Mouse (Mus musculus) midbrain, embryonic 16.5 days (tissue): ENCODE measurements around the gene Sh3gl1. TPM values are rescaled to one million over a fixed set of nuclear protein-coding genes. Genes with fewer than 3 reads are reported as not detected.

Experiments
- ATAC-seq: fragments of 200-750 bp; cut with Nextera tagmentation; 2 replicates; pipeline ENCODE4 v1.8.0; 2017; ENCODE audit warnings: moderate TSS enrichment
- H3K27ac ChIP-seq: fragments of 300-500 bp; sonication (generic); 2 replicates; pipeline ENCODE4 v1.5.1; 2014; ENCODE audit warnings: mild to moderate bottlenecking, low read length, mixed read lengths
- H3K27me3 ChIP-seq: fragments of 300-500 bp; sonication (generic); 2 replicates; pipeline ENCODE4 v1.6.1; 2014; ENCODE audit warnings: low read depth, low read length, mixed read lengths; ENCODE audit not compliant: control insufficient read depth, insufficient read depth
- H3K36me3 ChIP-seq: fragments of 300-500 bp; sonication (generic); 2 replicates; pipeline ENCODE4 v1.6.1; 2014; ENCODE audit warnings: mild to moderate bottlenecking, low read length, moderate library complexity, mixed read lengths; ENCODE audit not compliant: control insufficient read depth, insufficient read depth
- H3K4me1 ChIP-seq: fragments of 300-500 bp; sonication (generic); 2 replicates; pipeline ENCODE4 v1.6.1; 2014; ENCODE audit warnings: mild to moderate bottlenecking, low read length, mixed read lengths; ENCODE audit not compliant: control insufficient read depth, insufficient read depth
- H3K4me2 ChIP-seq: fragments of 300-500 bp; sonication (generic); 2 replicates; pipeline ENCODE4 v1.6.1; 2014; ENCODE audit warnings: mild to moderate bottlenecking, low read length, mixed read lengths
- H3K4me3 ChIP-seq: fragments of 300-500 bp; sonication (generic); 2 replicates; pipeline ENCODE4 v1.5.1; 2014; ENCODE audit warnings: low read depth, mild to moderate bottlenecking, low read length, moderate library complexity, mixed read lengths
- H3K9ac ChIP-seq: fragments of 300-500 bp; sonication (generic); 2 replicates; pipeline ENCODE4 v1.6.1; 2014; ENCODE audit warnings: low read depth, low read length, mixed read lengths
- H3K9me3 ChIP-seq: fragments of 300-500 bp; sonication (generic); replicated peaks from 2 replicates; pipeline ENCODE4 v1.6.1; 2014; ENCODE audit warnings: mild to moderate bottlenecking, low read length, mixed read lengths; ENCODE audit not compliant: control insufficient read depth, poor library complexity, severe bottlenecking
- WGBS: fragments of 180-500 bp; shearing (Covaris S2); extraction: QIAGEN DNeasy Blood & Tissue Kit; methylation state at CpG from one replicate; pipeline ENCODE4 v1.1.7; 2014; 5-methylcytosine and 5-hydroxymethylcytosine counted together
- polyA plus RNA-seq: library from polyadenylated mRNA; unstranded; fragments of >200 nt; fragmentation: Nextera tagmentation; extraction: Ambion mirVana; gene quantifications from 2 replicates; pipeline ENCODE4 v1.2.1, GENCODE M21; 2015

The Sh3gl1 gene
- polyA plus RNA-seq, 1 experiment from 2014 or later, result 102 TPM

- H3K9ac ChIP-seq, result peak overlapping the region; percentile 89
- no peak for ATAC-seq
- WGBS, result 8% methylated on average over 9 of the region's 9 CpGs
These were observed 25.8 kb downstream of the Sh3gl1 start for GRCm38 (mm10) chr17:56010681-56011080.

GRCm38 (mm10) chr17:56010255-56010654, 26.2 kb downstream of the Sh3gl1 start:
- 69% methylated on average over 14 of the region's 14 CpGs for whole genome bisulfite sequencing
- H3K9me3 ChIP-seq, result no peaks in the 10 kb centered on the region
- peak overlapping the region; percentile 89 for H3K9ac ChIP-seq
- no peaks in the 10 kb centered on the region for H3K27me3 ChIP-seq
- ATAC-seq, result no peak
- H3K36me3 ChIP-seq, result peaks cover 11% of the 10 kb centered on the region; the same call in 1 of the 2 replicates
- peak overlapping the region; percentile 95 for H3K4me2 ChIP-seq
- peaks cover 26% of the 10 kb centered on the region for H3K4me1 ChIP-seq
- H3K27ac ChIP-seq, result peak overlapping the region; percentile 97
- H3K4me3 ChIP-seq, result peak overlapping the region; percentile 79

More at GRCm38 (mm10) chr17:56010681-56011080, 25.8 kb downstream of the Sh3gl1 start:
- Histone ChIP-seq H3K27me3 (no peaks in the 10 kb centered on the region), H3K36me3 (peaks cover 16% of the 10 kb centered on the region), H3K27ac (no peak overlapping the region), H3K4me3 (peak overlapping the region; percentile 79), H3K9me3 (no peaks in the 10 kb centered on the region), H3K4me1 (peaks cover 26% of the 10 kb centered on the region), H3K4me2 (peak overlapping the region; percentile 95)

- peaks cover 8% of the 10 kb centered on the region; the same call in 1 of the 2 replicates for H3K36me3 ChIP-seq
- H3K27ac ChIP-seq, result peak overlapping the region; percentile 97
- H3K9ac ChIP-seq, result peak overlapping the region; percentile 89
- H3K4me2 ChIP-seq, result peak overlapping the region; percentile 95
- H3K4me1 ChIP-seq, result peaks cover 26% of the 10 kb centered on the region
- ATAC-seq, result no peak
- H3K9me3 ChIP-seq, result no peaks in the 10 kb centered on the region
- WGBS, result 41% methylated on average over 2 of the region's 2 CpGs
- peak overlapping the region; percentile 79 for H3K4me3 ChIP-seq
- no peaks in the 10 kb centered on the region for H3K27me3 ChIP-seq
These were observed 26.5 kb downstream of the Sh3gl1 start for GRCm38 (mm10) chr17:56009962-56010240.

- Histone ChIP-seq H3K9ac (peak overlapping the region; percentile 89), H3K36me3 (peaks cover 5% of the 10 kb centered on the region; the same call in 1 of the 2 replicates), H3K4me3 (peak overlapping the region; percentile 79), H3K4me2 (peak overlapping the region; percentile 95), H3K27ac (peak overlapping the region; percentile 97), H3K27me3 (no peaks in the 10 kb centered on the region), H3K9me3 (no peaks in the 10 kb centered on the region), H3K4me1 (peaks cover 26% of the 10 kb centered on the region)
- WGBS, result under 1% methylated on average over 60 of the region's 62 CpGs
- peak; percentile 94 for ATAC-seq
These were observed 27.1 kb downstream of the Sh3gl1 start for GRCm38 (mm10) chr17:56009088-56009961.

GRCm38 (mm10) chr17:56008356-56009087, 27.9 kb downstream of the Sh3gl1 start:
- peak; percentile 94 for ATAC-seq
- Histone ChIP-seq H3K9ac (peak overlapping the region; percentile 89), H3K9me3 (no peaks in the 10 kb centered on the region), H3K36me3 (peaks cover 3% of the 10 kb centered on the region; the same call in 1 of the 2 replicates), H3K4me1 (peaks cover 26% of the 10 kb centered on the region), H3K27me3 (no peaks in the 10 kb centered on the region; the same call in 1 of the 2 replicates), H3K4me3 (peak overlapping the region; percentile 79), H3K4me2 (peak overlapping the region; percentile 95), H3K27ac (peak overlapping the region; percentile 97)
- WGBS, result under 1% methylated on average over 21 of the region's 21 CpGs

GRCm38 (mm10) chr17:56007444-56008355, 28.7 kb downstream of the Sh3gl1 start:
- Histone ChIP-seq H3K9ac (no peak overlapping the region), H3K36me3 (no peaks in the 10 kb centered on the region; the same call in 1 of the 2 replicates), H3K4me3 (peak overlapping the region; percentile 79), H3K27me3 (no peaks in the 10 kb centered on the region; the same call in 1 of the 2 replicates), H3K4me1 (peaks cover 26% of the 10 kb centered on the region), H3K9me3 (no peaks in the 10 kb centered on the region), H3K27ac (peak overlapping the region; percentile 97), H3K4me2 (peak overlapping the region; percentile 95)
- 34% methylated on average over 13 of the region's 14 CpGs for WGBS
- peak; percentile 27 for ATAC-seq

GRCm38 (mm10) chr17:56006956-56007355, 29.5 kb downstream of the Sh3gl1 start:
- Histone ChIP-seq H3K4me1 (peaks cover 24% of the 10 kb centered on the region), H3K27me3 (no peaks in the 10 kb centered on the region; the same call in 1 of the 2 replicates), H3K27ac (no peak overlapping the region), H3K4me2 (no peak overlapping the region), H3K36me3 (no peaks in the 10 kb centered on the region; the same call in 1 of the 2 replicates), H3K9me3 (no peaks in the 10 kb centered on the region), H3K9ac (no peak overlapping the region), H3K4me3 (no peak overlapping the region)
- 54% methylated on average over 10 of the region's 10 CpGs for WGBS
- ATAC-seq, result no peak

- H3K4me3 ChIP-seq, result no peak within 1 kb of the TSS
- WGBS, result 65% methylated on average over 13 of the region's 13 CpGs
- H3K9me3 ChIP-seq, result no peaks in the 10 kb centered on the region
- H3K27ac ChIP-seq, result no peak within 1 kb of the TSS
- peaks cover 14% of the 10 kb centered on the region for H3K4me1 ChIP-seq
- no peaks in the 10 kb centered on the region for H3K36me3 ChIP-seq
- ATAC-seq, result no peak
- H3K9ac ChIP-seq, result no peak within 1 kb of the TSS
- H3K27me3 ChIP-seq, result peaks cover 4% of the 10 kb centered on the region
- H3K4me2 ChIP-seq, result no peak within 1 kb of the TSS
These were observed 30.9 kb downstream of the Sh3gl1 start, which contains the start of the genes Stap2 and Mpnd for GRCm38 (mm10) chr17:56005415-56006061. Gene Stap2, minus strand, starts transcription at chr17:56005584. Gene Mpnd, plus strand, starts transcription at chr17:56005711.
